Mouse (Mus musculus) myocyte (in vitro differentiated cells): ENCODE results near the gene Swt1.

ENCODE experiments used
- MYOD1 ChIP-seq, 3 experiments: IDR thresholded peaks; one replicate each; pipeline ENCODE4 v1.6.1; 2011; ENCODE audit warnings: control low read depth in 2 of 3, low read depth in 2 of 3, mild to moderate bottlenecking in 2 of 3, moderate library complexity in 1 of 3; ENCODE audit not compliant: insufficient read length in 2 of 3, control insufficient read depth in 1 of 3
- POLR2A ChIP-seq: IDR thresholded peaks from one replicate; pipeline ENCODE4 v1.6.1; 2011; ENCODE audit warnings: low read depth, mild to moderate bottlenecking, control low read depth, moderate library complexity; ENCODE audit not compliant: insufficient read length
- POLR2AphosphoS2 ChIP-seq: IDR thresholded peaks from one replicate; pipeline ENCODE4 v1.6.1; 2011; ENCODE audit warnings: low read depth, control low read depth; ENCODE audit not compliant: insufficient read length

GRCm38 (mm10) chr1:151345863-151346195, 82.4 kb downstream of the Swt1 start:
- TF ChIP-seq POLR2A (no peak), POLR2AphosphoS2 (no peak), MYOD1 (IDR thresholded peaks at IDR 0.05; ENCODE audit: control insufficient read depth in 1 of 3, insufficient read length in 2 of 3, low read depth in 2 of 3) (no peak)
